Comparison of ENCODE assay signal across 8 mouse cellular contexts in genomic region chr4:41754797-41755337, GRCm38 (mm10). TPM values are rescaled to one million over a fixed set of nuclear protein-coding genes. Genes with fewer than 3 reads are reported as not detected.
A peak's percentile ranks its signal among the peaks of the same experiment; 100 is the strongest.
DNase-seq lines count a peak whose midpoint lies in the region; ATAC-seq and TF ChIP-seq lines count a peak whose summit lies in the region.

Galt (plus strand) TSS chr4:41755228.

- peak within 1 kb of the TSS; percentile 64 for H3K9ac ChIP-seq in ES-Bruce4 (ENCODE audit: low read depth, poor library complexity, severe bottlenecking)
- H3K9ac ChIP-seq in embryonic facial prominence, embryonic 12.5 days: peak within 1 kb of the TSS; percentile 73
- peak within 1 kb of the TSS; percentile 88 for H3K9ac ChIP-seq in heart, embryonic 14.5 days (ENCODE audit: low read length)
- peak within 1 kb of the TSS; percentile 75 for H3K9ac ChIP-seq in midbrain, embryonic 16.5 days (ENCODE audit: low read depth, low read length)

- no peak for TF ChIP-seq POLR2A in ES-Bruce4 (IDR thresholded peaks at IDR 0.05; ENCODE audit: insufficient read depth, low read length)

- peak in 1 of 2 experiments; percentile 64 for DNase-seq in frontal cortex, adult 2 months (ENCODE audit: extremely low spot score in 1 of 2, low spot score in 1 of 2)
- DNase-seq in frontal cortex, postnatal 36 days (ENCODE audit: low spot score in 2 of 2): no peak
- DNase-seq in left cerebral cortex, postnatal 14 days (ENCODE audit: low spot score in 2 of 2): peak in 1 of 2 experiments; percentile 48
- DNase-seq in Muller cell, postnatal 12 days (ENCODE audit: inconsistent ontology term): no peak

- H3K27me3 ChIP-seq in ES-Bruce4 (ENCODE audit: control insufficient read depth, insufficient read depth, low read length, poor library complexity, severe bottlenecking): no peaks in the 10 kb centered on the region
- H3K27me3 ChIP-seq in embryonic facial prominence, embryonic 12.5 days: no peaks in the 10 kb centered on the region
- no peaks in the 10 kb centered on the region for H3K27me3 ChIP-seq in heart, embryonic 14.5 days (ENCODE audit: control insufficient read depth, insufficient read depth, low read length)
- H3K27me3 ChIP-seq in midbrain, embryonic 16.5 days (ENCODE audit: control insufficient read depth, insufficient read depth, low read depth, low read length): no peaks in the 10 kb centered on the region

- peak within 1 kb of the TSS; percentile 36; the same call in 1 of the 2 replicates for H3K27ac ChIP-seq in ES-Bruce4 (ENCODE audit: insufficient read depth, low read length)
- H3K27ac ChIP-seq in embryonic facial prominence, embryonic 12.5 days: peak within 1 kb of the TSS; percentile 81
- peak within 1 kb of the TSS; percentile 87 to 96 for H3K27ac ChIP-seq in heart, embryonic 14.5 days (replicated peaks in 1 of 2; ENCODE audit: control insufficient read depth in 1 of 2, insufficient read depth in 1 of 2, low read depth in 2 of 2, low read length in 2 of 2)
- peak within 1 kb of the TSS; percentile 83 for H3K27ac ChIP-seq in midbrain, embryonic 16.5 days (ENCODE audit: low read length)

- WGBS in embryonic facial prominence, embryonic 12.5 days: 14% methylated on average over 14 of the region's 14 CpGs
- WGBS in heart, embryonic 14.5 days: 13% methylated on average over 14 of the region's 14 CpGs
- 12% methylated on average over 14 of the region's 14 CpGs for WGBS in midbrain, embryonic 16.5 days

- peak within 1 kb of the TSS; percentile 78 for H3K4me2 ChIP-seq in embryonic facial prominence, embryonic 12.5 days (replicated peaks)
- H3K4me2 ChIP-seq in heart, embryonic 14.5 days (ENCODE audit: low read length): peak within 1 kb of the TSS; percentile 74
- H3K4me2 ChIP-seq in midbrain, embryonic 16.5 days (ENCODE audit: low read length): peak within 1 kb of the TSS; percentile 58

- ATAC-seq in embryonic facial prominence, embryonic 12.5 days (ENCODE audit: insufficient number of reproducible peaks, insufficient read depth, low FRiP score, low TSS enrichment): peak; percentile 30
- ATAC-seq in heart, embryonic 14.5 days (ENCODE audit: insufficient number of reproducible peaks, insufficient read depth, low FRiP score, low read depth): 0 out of 2 replicates have a peak, but pooled peaks have one; percentile 27
- peak; percentile 81 for ATAC-seq in midbrain, embryonic 16.5 days

- intact Hi-C loops in left cerebral cortex, postnatal 14 days (cut with DNase I): no loop called here

- TF ChIP-seq CTCF in ES-Bruce4 (IDR thresholded peaks at IDR 0.05; ENCODE audit: low read depth, low read length): no peak

- peak within 1 kb of the TSS; percentile 93 for H3K4me3 ChIP-seq in ES-Bruce4 (ENCODE audit: low read depth, low read length)
- H3K4me3 ChIP-seq in embryonic facial prominence, embryonic 12.5 days: peak within 1 kb of the TSS; percentile 63
- H3K4me3 ChIP-seq in heart, embryonic 14.5 days (ENCODE audit: control insufficient read depth in 1 of 2, insufficient read depth in 1 of 2, low read depth in 1 of 2, low read length in 2 of 2): peak within 1 kb of the TSS; percentile 56 to 85
- peak within 1 kb of the TSS; percentile 66 for H3K4me3 ChIP-seq in midbrain, embryonic 16.5 days (ENCODE audit: low read depth, low read length)

- H3K4me1 ChIP-seq in ES-Bruce4 (ENCODE audit: control insufficient read depth, insufficient read depth, low read length): no peaks in the 10 kb centered on the region
- H3K4me1 ChIP-seq in embryonic facial prominence, embryonic 12.5 days: peaks cover 12% of the 10 kb centered on the region
- H3K4me1 ChIP-seq in heart, embryonic 14.5 days (ENCODE audit: control insufficient read depth in 2 of 2, insufficient read depth in 2 of 2, low read length in 2 of 2): peaks cover 18 to 25% of the 10 kb centered on the region in 2 experiments
- peaks cover 9% of the 10 kb centered on the region for H3K4me1 ChIP-seq in midbrain, embryonic 16.5 days (ENCODE audit: control insufficient read depth, insufficient read depth, low read length)

- no peak for TF ChIP-seq EP300 in ES-Bruce4 (IDR thresholded peaks at IDR 0.05; ENCODE audit: insufficient read depth, low read depth, low read length)

- H3K36me3 ChIP-seq in ES-Bruce4 (ENCODE audit: control insufficient read depth, insufficient read depth, low read length, poor library complexity, severe bottlenecking): peaks cover 8% of the 10 kb centered on the region
- peaks cover 8% of the 10 kb centered on the region; the same call in 1 of the 2 replicates for H3K36me3 ChIP-seq in embryonic facial prominence, embryonic 12.5 days
- peaks cover 28% of the 10 kb centered on the region for H3K36me3 ChIP-seq in heart, embryonic 14.5 days (ENCODE audit: control insufficient read depth, insufficient read depth, low read length)
- no peaks in the 10 kb centered on the region; the same call in 1 of the 2 replicates for H3K36me3 ChIP-seq in midbrain, embryonic 16.5 days (ENCODE audit: control insufficient read depth, insufficient read depth, low read length)

- no peaks in the 10 kb centered on the region for H3K9me3 ChIP-seq in ES-Bruce4 (replicated peaks; ENCODE audit: control insufficient read depth, insufficient read depth, low read length, poor library complexity, severe bottlenecking)
- no peaks in the 10 kb centered on the region for H3K9me3 ChIP-seq in embryonic facial prominence, embryonic 12.5 days
- H3K9me3 ChIP-seq in heart, embryonic 14.5 days (ENCODE audit: control insufficient read depth, low read length): no peaks in the 10 kb centered on the region
- H3K9me3 ChIP-seq in midbrain, embryonic 16.5 days (replicated peaks; ENCODE audit: control insufficient read depth, low read length, poor library complexity, severe bottlenecking): no peaks in the 10 kb centered on the region

RNA-seq across cellular contexts. Expression of gene Galt, which starts in this region (rescaled TPM):
- 196 and 224 TPM in 2 replicates for polyA plus RNA-seq in frontal cortex, adult 2 months (2012; rRNA removed)
- polyA plus RNA-seq in ES-Bruce4 (2011; ENCODE audit: insufficient read depth, insufficient read length, low read depth, missing spikeins): 21.7 and 21.9 TPM in 2 replicates
- 40.4 and 41.5 TPM in 2 replicates for polyA plus RNA-seq in embryonic facial prominence, embryonic 12.5 days (2016; fragmentation: Nextera tagmentation; extraction: Ambion mirVana)
- polyA plus RNA-seq in heart, embryonic 14.5 days (2014; fragmentation: Nextera tagmentation; extraction: Ambion mirVana): 59.6 and 63.7 TPM in 2 replicates
- total RNA-seq in left cerebral cortex, postnatal 14 days (2021): 100 to 1,000 TPM; 103 to 118 TPM
- polyA plus RNA-seq in midbrain, embryonic 16.5 days (2015; fragmentation: Nextera tagmentation; extraction: Ambion mirVana): 52.5 and 58.9 TPM in 2 replicates

Comparison
In these comparisons a context has a peak if more than half of its experiments do, and no peak if none do; other contexts are left out.
1. H3K27ac ChIP-seq: peak in every context shown above with its lines; median percentile 92 in heart, embryonic 14.5 days; 83 in midbrain, embryonic 16.5 days; 81 in embryonic facial prominence, embryonic 12.5 days; 36 in ES-Bruce4.
2. ATAC-seq: peak in every context shown above with its lines; median percentile 81 in midbrain, embryonic 16.5 days; 30 in embryonic facial prominence, embryonic 12.5 days; 27 in heart, embryonic 14.5 days.